8 mouse cellular contexts compared by ENCODE assay signal in genomic region chr2:38710304-38711241, GRCm38 (mm10). TPM values are rescaled to one million over a fixed set of nuclear protein-coding genes. Genes with fewer than 3 reads are reported as not detected.
A peak's percentile ranks its signal among the peaks of the same experiment; 100 is the strongest.
DNase-seq lines count a peak whose midpoint lies in the region; ATAC-seq lines count a peak whose summit lies in the region.

No protein-coding gene starts in this region.

- DNase-seq in cerebellum, postnatal 14 days = peak; percentile 43 to 54
- no peak for DNase-seq in cerebellum, adult 11 months
- DNase-seq in Muller cell, postnatal 12 days (ENCODE audit: inconsistent ontology term) = peak; percentile 46
- DNase-seq in spleen, postnatal 10 days (ENCODE audit: low spot score in 2 of 2) = no peak
- DNase-seq in left cerebral cortex, postnatal 14 days (ENCODE audit: low spot score in 2 of 2) = no peak

- peaks cover 82% of the 10 kb centered on the region for H3K27me3 ChIP-seq in kidney, embryonic 14.5 days (ENCODE audit: control insufficient read depth, insufficient read depth, low read length)
- peaks cover 95% of the 10 kb centered on the region for H3K27me3 ChIP-seq in midbrain, embryonic 13.5 days

- peak overlapping the region; percentile 39 for H3K4me2 ChIP-seq in kidney, embryonic 14.5 days (replicated peaks; ENCODE audit: low read depth, low read length)
- peak overlapping the region; percentile 47 for H3K4me2 ChIP-seq in midbrain, embryonic 13.5 days (replicated peaks)

- ATAC-seq in granulocyte monocyte progenitor cell, adult 5-6 weeks (replicated peaks; ENCODE audit: poor library complexity, severe bottlenecking) = 0 out of 2 replicates have a peak, but pooled peaks have one; percentile 9
- no peak; the same call in 1 of the 2 replicates for ATAC-seq in kidney, embryonic 14.5 days (ENCODE audit: low FRiP score, low TSS enrichment)
- peak; percentile 48; the same call in 1 of the 2 replicates for ATAC-seq in midbrain, embryonic 13.5 days

- H3K36me3 ChIP-seq in kidney, embryonic 14.5 days (ENCODE audit: control insufficient read depth, insufficient read depth, low read length) = no peaks in the 10 kb centered on the region
- H3K36me3 ChIP-seq in midbrain, embryonic 13.5 days = no peaks in the 10 kb centered on the region

- peaks cover 18% of the 10 kb centered on the region; the same call in 1 of the 2 replicates for H3K4me1 ChIP-seq in kidney, embryonic 14.5 days (ENCODE audit: control insufficient read depth, insufficient read depth, low read length)
- H3K4me1 ChIP-seq in midbrain, embryonic 13.5 days (replicated peaks) = peaks cover 25% of the 10 kb centered on the region

- no peaks in the 10 kb centered on the region for H3K9me3 ChIP-seq in kidney, embryonic 14.5 days (ENCODE audit: control insufficient read depth, low read length)
- H3K9me3 ChIP-seq in midbrain, embryonic 13.5 days = no peaks in the 10 kb centered on the region

- H3K9ac ChIP-seq in kidney, embryonic 14.5 days (ENCODE audit: low read depth, low read length) = no peak overlapping the region
- peak overlapping the region; percentile 37 for H3K9ac ChIP-seq in midbrain, embryonic 13.5 days (replicated peaks)

- no peak overlapping the region for H3K27ac ChIP-seq in kidney, embryonic 14.5 days (ENCODE audit: low read depth, low read length)
- H3K27ac ChIP-seq in midbrain, embryonic 13.5 days = no peak overlapping the region

- WGBS in kidney, embryonic 14.5 days = 1% methylated on average over 75 of the region's 75 CpGs
- WGBS in midbrain, embryonic 13.5 days = under 1% methylated on average over 70 of the region's 75 CpGs

- intact Hi-C loops in left cerebral cortex, postnatal 14 days (cut with DNase I) = no loop called here

- peak overlapping the region; percentile 29 for H3K4me3 ChIP-seq in kidney, embryonic 14.5 days (ENCODE audit: low read length)
- H3K4me3 ChIP-seq in midbrain, embryonic 13.5 days (replicated peaks) = peak overlapping the region; percentile 30

RNA-seq across cellular contexts. Expression of gene Nr5a1, which starts 3.8 kb away (rescaled TPM):
- not detected in 2 replicates for total RNA-seq in granulocyte monocyte progenitor cell, adult 5-6 weeks (2014; fragmentation: Nextera tagmentation)
- total RNA-seq in granulocyte monocyte progenitor cell, adult 5-6 weeks (2017) = not detected in 2 replicates
- polyA plus RNA-seq in kidney, embryonic 14.5 days (2014; fragmentation: Nextera tagmentation; extraction: Ambion mirVana) = 0.13 and 0.23 TPM in 2 replicates
- 0.77 and 1.3 TPM in 2 replicates for polyA plus RNA-seq in midbrain, embryonic 13.5 days (2015; fragmentation: Nextera tagmentation; extraction: Ambion mirVana)
- not detected for total RNA-seq in left cerebral cortex, postnatal 14 days (2021)

Comparison
In these comparisons a context has a peak if more than half of its experiments do, and no peak if none do; other contexts are left out.
1. DNase-seq: peak in cerebellum, postnatal 14 days (2 of 2) and Muller cell, postnatal 12 days (single experiment); none in cerebellum, adult 11 months (single experiment), spleen, postnatal 10 days (0 of 2) and left cerebral cortex, postnatal 14 days (0 of 2).